Comparison of ENCODE assay signal across 18 mouse cellular contexts in genomic region chr3:79039666-79040450, GRCm38 (mm10).
DNase-seq lines count a peak whose midpoint lies in the region; ATAC-seq and TF ChIP-seq lines count a peak whose summit lies in the region.
"Had no signal": no experiment of that assay in that cellular context is flagged by ENCODE, and none has a peak within 500 bp of the region (broad histone marks: within the 10 kb centered on the region; RNA-seq: fewer than 3 reads in every experiment).

No protein-coding gene starts in this region.

- TF ChIP-seq POLR2A in thymus, adult 2 months (IDR thresholded peaks at IDR 0.05; ENCODE audit: control insufficient read depth, extremely low read depth, insufficient read depth, low read length, poor library complexity): no peak

- H3K4me1 ChIP-seq in kidney, embryonic 14.5 days (ENCODE audit: control insufficient read depth, insufficient read depth, low read length): no peaks in the 10 kb centered on the region
- no peaks in the 10 kb centered on the region for H3K4me1 ChIP-seq in heart, postnatal 0 days (ENCODE audit: control insufficient read depth, insufficient read depth)
- no peaks in the 10 kb centered on the region for H3K4me1 ChIP-seq in midbrain, embryonic 16.5 days (ENCODE audit: control insufficient read depth, insufficient read depth, low read length)
- peaks cover 3% of the 10 kb centered on the region for H3K4me1 ChIP-seq in thymus, adult 2 months (replicated peaks; ENCODE audit: control insufficient read depth, insufficient read depth, low read length)
- H3K4me1 ChIP-seq: megakaryocyte, embryonic 14.5 days; neural tube, embryonic 15.5 days had no signal

- no peaks in the 10 kb centered on the region for H3K36me3 ChIP-seq in kidney, embryonic 14.5 days (ENCODE audit: control insufficient read depth, insufficient read depth, low read length)
- no peaks in the 10 kb centered on the region for H3K36me3 ChIP-seq in heart, postnatal 0 days (replicated peaks; ENCODE audit: control insufficient read depth, insufficient read depth, low read length)
- H3K36me3 ChIP-seq in midbrain, embryonic 16.5 days (ENCODE audit: control insufficient read depth, insufficient read depth, low read length): no peaks in the 10 kb centered on the region
- no peaks in the 10 kb centered on the region for H3K36me3 ChIP-seq in thymus, adult 2 months (ENCODE audit: control insufficient read depth, insufficient read depth, low read length)
- H3K36me3 ChIP-seq: neural tube, embryonic 15.5 days had no signal

- 60% methylated on average over 2 of the region's 2 CpGs for WGBS in kidney, embryonic 14.5 days
- WGBS in heart, postnatal 0 days: 60% methylated on average over 2 of the region's 2 CpGs
- WGBS in midbrain, embryonic 16.5 days: 46% methylated on average over 2 of the region's 2 CpGs
- 29% methylated on average over 2 of the region's 2 CpGs for WGBS in thymus, adult 2 months

- no peaks in the 10 kb centered on the region for H3K27me3 ChIP-seq in kidney, embryonic 14.5 days (ENCODE audit: control insufficient read depth, insufficient read depth, low read length)
- no peaks in the 10 kb centered on the region for H3K27me3 ChIP-seq in heart, postnatal 0 days (ENCODE audit: control insufficient read depth, insufficient read depth, low read length)
- H3K27me3 ChIP-seq in midbrain, embryonic 16.5 days (ENCODE audit: control insufficient read depth, insufficient read depth, low read depth, low read length): no peaks in the 10 kb centered on the region
- no peaks in the 10 kb centered on the region for H3K27me3 ChIP-seq in thymus, adult 2 months (ENCODE audit: control insufficient read depth, insufficient read depth, low read length)
- H3K27me3 ChIP-seq: neural tube, embryonic 15.5 days; Patski had no signal

- DNase-seq in kidney, postnatal 10 days: peak; percentile 14
- DNase-seq in R1 (ENCODE audit: low read depth, low spot score): peak; percentile 96
- DNase-seq in heart, postnatal 0 days (ENCODE audit: low spot score): no peak
- peak; percentile 35 to 62 for DNase-seq in lung, postnatal 4 days
- DNase-seq in adrenal gland, postnatal 36 days: no peak
- no peak for DNase-seq in thymus, adult 2 months
- DNase-seq: cerebellum, postnatal 14 days; layer of hippocampus, adult 9-11 months; liver; right cerebral cortex, postnatal 4 days; thymus, postnatal 4 days had no signal

- no peak overlapping the region for H3K27ac ChIP-seq in kidney, embryonic 14.5 days (ENCODE audit: low read depth, low read length)
- peak overlapping the region; percentile 53 for H3K27ac ChIP-seq in heart, postnatal 0 days (ENCODE audit: low read depth)
- no peak overlapping the region for H3K27ac ChIP-seq in midbrain, embryonic 16.5 days (ENCODE audit: low read length)
- H3K27ac ChIP-seq in thymus, adult 2 months (ENCODE audit: control insufficient read depth, insufficient read depth, low read length): no peak overlapping the region
- H3K27ac ChIP-seq: hindbrain, embryonic 14.5 days; neural tube, embryonic 15.5 days had no signal

- no peak overlapping the region for H3K4me2 ChIP-seq in kidney, embryonic 14.5 days (replicated peaks; ENCODE audit: low read depth, low read length)
- H3K4me2 ChIP-seq in heart, postnatal 0 days (ENCODE audit: low read depth, low read length): no peak overlapping the region
- no peak overlapping the region for H3K4me2 ChIP-seq in midbrain, embryonic 16.5 days (ENCODE audit: low read length)
- H3K4me2 ChIP-seq: hindbrain, embryonic 14.5 days; neural tube, embryonic 15.5 days had no signal

- TF ChIP-seq EP300 in heart, postnatal 0 days (IDR thresholded peaks at IDR 0.05; ENCODE audit: low read depth): no peak

- no peak for ATAC-seq in kidney, embryonic 14.5 days (ENCODE audit: low FRiP score, low TSS enrichment)
- peak; percentile 71 for ATAC-seq in heart, postnatal 0 days (ENCODE audit: insufficient read depth, low read depth)
- ATAC-seq in midbrain, embryonic 16.5 days: no peak
- ATAC-seq: Patski had no signal

- no peaks in the 10 kb centered on the region; the same call in 1 of the 2 replicates for H3K9me3 ChIP-seq in kidney, embryonic 14.5 days (ENCODE audit: control insufficient read depth, low read length)
- H3K9me3 ChIP-seq in heart, postnatal 0 days (replicated peaks; ENCODE audit: control insufficient read depth, low read length): no peaks in the 10 kb centered on the region
- H3K9me3 ChIP-seq in midbrain, embryonic 16.5 days (replicated peaks; ENCODE audit: control insufficient read depth, low read length, poor library complexity, severe bottlenecking): no peaks in the 10 kb centered on the region
- H3K9me3 ChIP-seq: neural tube, embryonic 15.5 days had no signal

- no peak for TF ChIP-seq CTCF in heart, postnatal 0 days (IDR thresholded peaks at IDR 0.05; ENCODE audit: low read depth)
- no peak for TF ChIP-seq CTCF in thymus, adult 2 months (IDR thresholded peaks at IDR 0.05; ENCODE audit: borderline replicate concordance, control insufficient read depth, extremely low read depth, insufficient read depth, low read length, poor library complexity)

- no peak overlapping the region for H3K4me3 ChIP-seq in kidney, embryonic 14.5 days (ENCODE audit: low read length)
- no peak overlapping the region for H3K4me3 ChIP-seq in heart, postnatal 0 days (ENCODE audit: low read depth, low read length)
- no peak overlapping the region for H3K4me3 ChIP-seq in midbrain, embryonic 16.5 days (ENCODE audit: low read depth, low read length)
- no peak overlapping the region for H3K4me3 ChIP-seq in thymus, adult 2 months (ENCODE audit: control insufficient read depth, insufficient read depth, low read length)
- H3K4me3 ChIP-seq: erythroblast, embryonic 14.5 days; megakaryocyte, embryonic 14.5 days; neural tube, embryonic 15.5 days had no signal

- H3K9ac ChIP-seq in kidney, embryonic 14.5 days (ENCODE audit: low read depth, low read length): no peak overlapping the region
- H3K9ac ChIP-seq in heart, postnatal 0 days (replicated peaks; ENCODE audit: low read depth, low read length): no peak overlapping the region
- no peak overlapping the region for H3K9ac ChIP-seq in midbrain, embryonic 16.5 days (ENCODE audit: low read depth, low read length)
- H3K9ac ChIP-seq: hindbrain, embryonic 14.5 days; neural tube, embryonic 15.5 days had no signal

Comparison
In these comparisons a context has a peak if more than half of its experiments do, and no peak if none do; other contexts are left out.
1. DNase-seq: peak in kidney, postnatal 10 days (single experiment), R1 (single experiment) and lung, postnatal 4 days (2 of 2); none in heart, postnatal 0 days (single experiment), adrenal gland, postnatal 36 days (0 of 2) and thymus, adult 2 months (single experiment).